Mouse (Mus musculus): ENCODE results near the gene Fam198a. TPM values are rescaled to one million over a fixed set of nuclear protein-coding genes. Genes with fewer than 3 reads are reported as not detected.

Gene Fam198a
- total RNA-seq, 2 experiments from 2014 or later = 3.5 to 4.7 TPM

- no peak for DNase-seq (ENCODE audit: low spot score in 2 of 2)
Measured at GRCm38 (mm10) chr9:121924901-121925560, 25.8 kb upstream of the Fam198a start.

GRCm38 (mm10) chr9:121925959-121926358 is 24.8 kb upstream of the Fam198a start:
- no peak for DNase-seq (ENCODE audit: low spot score in 2 of 2)

DNA sequence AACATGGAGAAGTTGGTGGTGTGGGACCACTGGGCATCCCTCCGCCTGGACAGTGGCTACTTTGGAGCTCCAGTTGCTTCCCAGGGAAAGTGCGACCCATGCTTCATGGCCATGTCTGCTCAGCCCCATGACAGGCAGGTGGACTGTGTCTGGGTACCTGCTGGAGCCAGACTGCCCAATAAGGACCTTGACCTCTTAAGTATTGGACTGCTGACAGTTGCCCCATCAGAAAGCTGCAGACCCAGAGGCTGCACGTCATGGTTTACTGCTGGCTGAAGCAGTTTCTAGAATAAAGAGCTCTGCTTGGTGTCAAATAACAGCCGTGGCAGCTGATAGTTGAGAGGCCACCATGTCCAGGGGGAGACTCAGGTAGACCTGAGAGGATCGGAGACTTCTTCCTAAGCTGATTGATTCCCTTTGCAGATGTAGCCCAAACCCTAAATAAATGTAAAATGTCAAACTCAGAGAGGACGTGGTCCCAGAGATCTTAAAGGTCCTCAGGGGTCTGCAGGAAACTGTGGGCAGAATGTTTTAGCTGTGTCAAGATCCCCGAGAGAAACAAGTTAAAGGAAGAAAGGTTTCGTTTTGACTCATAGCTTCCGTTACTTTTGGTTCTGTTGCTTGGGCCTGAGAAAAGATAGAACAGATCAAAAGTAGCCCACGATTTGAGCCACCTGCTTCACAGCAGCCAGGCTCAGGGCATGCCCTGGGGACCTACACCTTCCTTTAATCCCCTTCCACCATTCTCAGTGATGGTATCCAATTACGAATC is 24.0 kb upstream of the Fam198a start:
- DNase-seq (ENCODE audit: low spot score in 2 of 2) = no peak

DNA sequence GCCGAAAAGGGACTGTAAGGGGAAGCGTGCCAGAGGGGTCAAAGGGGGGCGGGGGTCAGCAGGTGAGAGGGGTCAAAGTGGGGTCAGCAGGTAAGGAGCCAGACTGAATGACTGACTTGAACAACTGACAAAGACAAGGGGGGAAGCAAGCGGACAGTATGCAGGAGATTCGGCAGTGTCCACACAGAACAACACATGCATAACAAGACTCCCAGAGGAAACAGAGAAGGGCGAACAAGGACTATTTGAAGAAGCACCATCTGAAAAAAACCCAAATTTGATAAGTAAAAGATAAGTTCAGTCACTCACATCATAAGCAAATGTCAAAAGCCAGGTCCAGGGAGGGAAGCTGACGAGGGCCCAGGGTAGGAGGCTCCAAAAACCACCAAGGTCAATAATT is 23.1 kb upstream of the Fam198a start:
- DNase-seq (ENCODE audit: low spot score in 2 of 2) = no peak

DNA sequence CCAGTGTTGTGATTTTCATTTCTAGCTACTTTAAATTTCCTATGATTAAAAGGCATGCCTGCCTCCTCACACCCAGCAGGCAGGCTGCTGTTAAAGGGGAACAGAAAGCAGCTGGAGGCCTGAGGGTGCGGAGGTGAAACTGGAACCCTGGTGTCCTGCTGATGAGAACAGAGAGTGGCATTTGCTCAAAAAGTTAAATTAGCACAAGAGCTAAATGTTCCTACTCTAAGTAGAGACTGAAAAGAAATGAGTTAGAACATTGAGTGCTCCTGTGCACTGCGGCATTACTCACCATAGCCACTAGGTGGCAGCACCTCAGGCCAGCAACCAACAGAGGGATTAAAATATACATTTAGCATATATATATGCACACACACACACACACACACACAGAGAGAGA is 22.3 kb upstream of the Fam198a start:
- peak; percentile 25 to 36 for DNase-seq (ENCODE audit: low spot score in 2 of 2)

DNA sequence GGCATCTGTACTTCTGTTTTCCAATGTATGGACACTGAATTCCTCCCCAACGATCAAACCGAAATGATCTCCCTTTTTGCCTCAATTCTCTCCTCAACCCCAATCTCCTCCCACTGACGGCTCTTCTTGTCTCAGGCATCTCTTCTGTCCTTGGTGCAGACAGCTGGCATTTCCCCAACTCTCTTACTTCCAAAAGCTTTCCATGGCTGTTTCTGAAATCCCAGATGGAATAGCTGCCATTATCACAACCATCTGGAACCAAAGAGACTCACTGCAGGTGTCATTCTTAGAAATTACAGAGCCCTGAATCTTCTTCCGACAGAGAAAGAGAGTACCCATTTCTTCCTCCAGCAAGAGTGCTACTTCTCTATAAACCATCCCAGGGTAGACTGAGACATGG is 15.9 kb upstream of the Fam198a start:
- DNase-seq (ENCODE audit: low spot score in 2 of 2) = peak in 1 of 2 experiments; percentile 29

DNA sequence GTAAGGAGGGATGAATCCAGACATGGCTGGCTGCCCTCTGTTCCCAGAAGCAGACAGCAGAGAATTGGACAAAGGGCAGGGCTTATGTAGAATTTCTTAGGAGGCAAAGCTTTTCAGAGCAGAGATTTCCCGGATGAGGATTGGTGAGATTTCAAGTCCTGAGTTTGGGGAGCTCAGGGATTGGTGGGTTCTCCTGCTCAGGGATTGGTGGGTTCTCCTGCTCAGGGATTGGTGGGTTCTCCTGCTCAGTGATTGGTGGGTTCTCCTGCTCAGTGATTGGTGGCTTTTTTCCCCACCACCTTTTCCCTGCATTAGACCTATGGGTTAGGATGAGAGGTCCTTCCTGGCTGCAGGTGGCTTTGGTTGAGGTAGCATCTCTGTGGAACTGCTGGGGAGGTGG is 13.8 kb upstream of the Fam198a start:
- DNase-seq (ENCODE audit: low spot score in 2 of 2) = no peak

DNA sequence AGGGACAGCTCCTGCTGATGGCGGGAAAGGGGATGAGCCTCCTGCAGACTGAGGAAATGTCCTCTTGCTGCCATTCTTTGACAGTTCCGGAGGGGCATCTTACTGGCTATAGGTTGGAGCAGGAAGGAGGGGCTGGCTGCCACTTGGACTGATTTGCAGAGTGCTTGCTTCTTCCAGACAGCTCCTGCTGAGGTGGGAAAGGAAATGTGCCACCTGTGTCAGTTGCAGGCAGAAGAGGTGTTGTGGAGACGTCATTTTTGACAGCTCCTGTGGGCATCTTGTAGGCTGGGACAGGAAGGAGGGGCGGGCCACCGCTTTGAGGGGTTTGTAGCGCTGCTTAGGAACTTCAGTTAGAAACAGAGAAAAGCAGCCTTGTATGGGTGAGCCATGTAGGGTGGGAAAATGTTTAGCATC is 13.3 kb upstream of the Fam198a start:
- DNase-seq (ENCODE audit: low spot score in 2 of 2) = no peak

GRCm38 (mm10) chr9:121937944-121938355 is 12.8 kb upstream of the Fam198a start:
- no peak for DNase-seq (ENCODE audit: low spot score in 2 of 2)

DNA sequence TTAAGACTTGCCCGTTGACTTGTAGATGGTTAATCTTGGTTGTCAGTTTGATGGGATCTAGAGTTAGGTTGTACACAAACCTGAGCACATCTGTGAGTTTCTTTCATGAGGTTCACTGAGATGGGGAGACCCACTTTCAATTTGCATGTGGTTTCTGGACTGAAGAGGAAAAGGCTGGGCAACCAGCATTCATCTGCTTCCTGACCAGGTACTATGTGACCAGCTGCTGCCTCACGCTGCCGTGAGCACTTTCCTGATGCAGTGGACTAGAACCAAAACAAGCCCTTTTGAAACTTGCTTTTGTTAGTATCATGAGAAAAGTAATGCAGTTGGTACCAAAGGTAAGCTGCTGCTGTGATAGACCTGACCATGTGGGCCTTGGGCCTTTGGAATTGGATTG is 7.8 kb upstream of the Fam198a start:
- no peak for DNase-seq (ENCODE audit: low spot score in 2 of 2)

DNA sequence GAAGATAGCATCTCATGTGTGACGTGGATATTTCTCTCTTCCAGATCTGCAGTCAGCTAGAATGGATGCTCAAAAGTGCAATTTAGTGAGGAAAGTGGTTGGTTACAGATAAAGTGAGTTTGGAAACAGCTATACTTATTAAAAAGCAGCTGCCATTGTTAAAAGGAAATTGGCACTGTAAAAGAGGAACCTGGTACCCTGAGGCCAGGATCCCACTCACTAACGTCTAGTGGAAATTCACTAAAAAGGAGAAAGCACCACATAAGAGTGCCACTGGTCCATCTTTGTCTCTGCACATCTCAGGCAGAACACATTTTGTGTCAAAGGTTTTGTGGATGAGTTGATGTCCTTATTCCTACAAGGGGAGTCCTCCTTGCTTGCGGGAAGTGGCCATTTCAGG is 7.2 kb upstream of the Fam198a start:
- no peak for DNase-seq (ENCODE audit: low spot score in 2 of 2)

- DNase-seq (ENCODE audit: low spot score in 2 of 2) = peak; percentile 76 to 86
Measured at GRCm38 (mm10) chr9:121947784-121948183, 3.0 kb upstream of the Fam198a start.

DNA sequence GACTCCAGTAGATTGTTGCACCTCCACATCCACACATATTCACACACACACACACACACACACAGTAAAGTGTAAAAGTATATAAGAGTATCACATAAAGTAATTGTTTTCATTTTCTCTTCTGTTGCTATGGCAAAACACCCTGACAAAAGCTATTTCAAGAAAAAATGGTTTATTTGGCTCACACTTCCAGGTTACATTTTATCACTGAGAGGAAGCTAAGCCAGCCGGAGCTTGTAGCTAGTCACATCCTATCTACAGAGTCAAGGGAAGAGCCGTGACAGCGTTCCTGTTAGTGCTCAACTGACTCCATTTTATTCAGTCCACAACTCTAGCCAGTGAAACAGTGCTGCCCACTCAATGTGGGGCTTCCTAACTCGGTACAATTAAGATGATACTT is 2.4 kb upstream of the Fam198a start:
- DNase-seq (ENCODE audit: low spot score in 2 of 2) = no peak

DNA sequence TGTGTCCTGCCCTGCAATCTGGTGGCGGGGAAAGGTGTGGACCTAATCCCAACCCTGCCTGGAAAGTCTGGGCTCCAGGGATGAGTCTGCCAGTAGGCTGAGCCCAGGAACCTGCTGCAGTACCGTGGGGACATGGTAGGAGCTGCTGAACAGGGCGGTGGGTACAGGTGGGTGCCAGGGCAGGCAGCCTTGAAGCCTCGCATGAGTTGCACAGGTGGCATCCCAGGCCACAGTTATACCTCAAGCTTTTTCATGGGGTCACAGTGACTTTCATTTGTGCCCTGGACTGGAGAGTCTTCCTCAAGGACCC is 281 bp downstream of the Fam198a start:
- no peak for DNase-seq (ENCODE audit: low spot score in 2 of 2)

DNA sequence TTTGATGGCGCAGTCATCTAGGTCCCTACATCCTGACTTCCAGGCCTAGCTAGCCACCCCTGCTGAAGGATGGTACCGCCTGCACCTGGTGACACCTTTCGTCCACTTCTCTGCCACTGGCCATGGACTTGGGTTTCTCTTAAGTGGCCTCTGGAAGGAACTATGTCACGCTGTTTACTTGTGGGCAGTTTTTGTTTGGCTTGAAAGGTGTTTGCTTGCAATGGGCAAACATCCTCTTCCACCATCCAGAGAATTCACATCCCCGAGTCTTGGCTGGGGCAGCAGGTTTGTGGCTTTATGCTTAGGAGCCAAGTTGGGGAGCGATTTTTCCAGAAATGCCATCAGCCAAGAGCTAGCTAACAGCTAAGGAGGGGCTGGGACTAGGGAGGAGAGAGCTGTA is 1.8 kb downstream of the Fam198a start:
- no peak for DNase-seq (ENCODE audit: low spot score in 2 of 2)

- no peak for DNase-seq (ENCODE audit: low spot score in 2 of 2)
Measured at GRCm38 (mm10) chr9:121959966-121960635, 9.3 kb downstream of the Fam198a start.

- no peak for DNase-seq (ENCODE audit: low spot score in 2 of 2)
Measured at GRCm38 (mm10) chr9:121964941-121965340, 14.2 kb downstream of the Fam198a start.

GRCm38 (mm10) chr9:121968258-121968657 is 17.5 kb downstream of the Fam198a start:
- no peak for DNase-seq (ENCODE audit: low spot score in 2 of 2)

DNA sequence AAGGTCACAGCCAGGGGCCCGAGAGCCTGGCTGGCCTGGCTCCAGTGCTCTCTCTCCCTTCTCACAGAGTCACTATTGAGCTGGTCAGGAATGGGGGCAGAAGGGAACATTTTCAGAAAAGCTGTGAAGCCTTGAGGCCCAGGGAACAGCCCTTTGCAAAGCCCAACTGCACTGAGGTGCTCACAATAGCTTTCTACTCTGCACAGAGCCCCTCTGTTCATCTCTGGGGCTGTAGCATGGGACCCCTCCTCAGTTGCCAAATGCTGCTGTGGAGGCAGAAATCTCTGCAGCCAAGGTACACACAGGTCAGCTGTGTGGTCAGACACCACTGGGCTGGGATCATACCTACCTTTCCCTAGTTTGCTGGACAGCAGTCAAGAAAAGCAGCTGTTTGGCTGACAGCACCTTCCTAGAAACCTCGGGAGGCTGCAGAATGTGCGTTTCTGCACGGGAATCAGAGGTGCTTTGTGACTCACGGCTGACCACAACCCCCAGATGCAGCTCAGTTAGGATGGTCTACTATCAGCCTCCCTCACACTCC is 19.1 kb downstream of the Fam198a start:
- DNase-seq (ENCODE audit: low spot score in 2 of 2) = no peak

DNA sequence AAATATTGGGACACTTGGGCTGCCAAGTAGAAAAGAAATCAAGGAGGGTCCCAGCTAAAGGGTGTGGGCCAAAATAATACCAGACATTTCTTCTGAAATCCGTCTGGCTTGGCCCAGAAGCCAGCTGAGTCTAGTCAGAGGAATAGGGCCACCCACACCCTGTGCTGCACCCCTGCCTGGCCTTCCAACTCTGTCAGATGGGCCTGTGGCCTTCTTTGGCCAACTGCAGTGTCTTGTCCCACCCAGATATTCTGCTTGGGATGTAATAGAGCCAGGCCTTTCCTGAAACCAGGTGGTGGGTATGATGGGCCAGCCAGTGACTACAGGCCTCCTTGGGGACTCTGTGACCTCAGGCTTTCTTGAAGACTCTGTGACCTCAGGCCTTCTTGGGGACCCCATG is 22.4 kb downstream of the Fam198a start:
- no peak for DNase-seq (ENCODE audit: low spot score in 2 of 2)

GRCm38 (mm10) chr9:121974141-121974986 is 23.6 kb downstream of the Fam198a start:
- peak; percentile 54 to 72 for DNase-seq (ENCODE audit: low spot score in 2 of 2)

Measured in layer of hippocampus, postnatal 14 days (tissue).